ENCODE assay signal across 32 mouse cellular contexts in genomic region chr10:43916181-43916580, GRCm38 (mm10).
"Had no signal": no experiment of that assay in that cellular context is flagged by ENCODE, and none has a peak within 500 bp of the region (broad histone marks: within the 10 kb centered on the region; RNA-seq: fewer than 3 reads in every experiment).

No protein-coding gene starts in this region.

- ATAC-seq: liver, embryonic 12.5 days; liver, postnatal 0 days; lung, postnatal 0 days; midbrain, embryonic 13.5 days; midbrain, embryonic 15.5 days; midbrain, embryonic 16.5 days had no signal

- H3K4me2 ChIP-seq: limb, embryonic 12.5 days; limb, embryonic 13.5 days; limb, embryonic 15.5 days; liver, embryonic 11.5 days; liver, embryonic 12.5 days; liver, embryonic 13.5 days; liver, embryonic 15.5 days; lung, embryonic 14.5 days; lung, embryonic 15.5 days; midbrain, embryonic 11.5 days; midbrain, embryonic 12.5 days; midbrain, embryonic 13.5 days; midbrain, embryonic 15.5 days; neural tube, embryonic 12.5 days had no signal

- H3K27me3 ChIP-seq: limb, embryonic 12.5 days; limb, embryonic 13.5 days; limb, embryonic 15.5 days; liver, embryonic 12.5 days; liver, embryonic 13.5 days; liver, embryonic 15.5 days; lung, embryonic 15.5 days; megakaryocyte, embryonic 14.5 days; midbrain, embryonic 12.5 days; midbrain, embryonic 13.5 days; midbrain, embryonic 15.5 days; neural tube, embryonic 12.5 days had no signal

- DNase-seq: left cerebral cortex, postnatal 4 days; liver; liver, embryonic 13.5 days; liver, postnatal 0 days; lung, adult 18-20 months; lung, adult 2 months; lung, embryonic 14.5 days; lung, postnatal 10 days; lung, postnatal 14 days; lung, postnatal 36 days; lung, postnatal 4 days; midbrain, embryonic 14.5 days had no signal

- H3K27ac ChIP-seq: limb, embryonic 10.5 days; limb, embryonic 12.5 days; limb, embryonic 13.5 days; limb, embryonic 15.5 days; liver, embryonic 12.5 days; liver, embryonic 13.5 days; liver, embryonic 14.5 days; liver, embryonic 15.5 days; lung, embryonic 15.5 days; macrophage; midbrain, embryonic 10.5 days; midbrain, embryonic 12.5 days; midbrain, embryonic 13.5 days; midbrain, embryonic 15.5 days; neural tube, embryonic 12.5 days had no signal

- H3K4me1 ChIP-seq: limb, embryonic 12.5 days; limb, embryonic 13.5 days; limb, embryonic 15.5 days; midbrain, embryonic 10.5 days; midbrain, embryonic 12.5 days; midbrain, embryonic 15.5 days; neural tube, embryonic 12.5 days had no signal

- H3K9me3 ChIP-seq: limb, embryonic 10.5 days; limb, embryonic 12.5 days; limb, embryonic 13.5 days; limb, embryonic 15.5 days; liver, embryonic 12.5 days; liver, embryonic 13.5 days; liver, embryonic 15.5 days; lung, embryonic 15.5 days; megakaryocyte, embryonic 14.5 days; midbrain, embryonic 10.5 days; midbrain, embryonic 12.5 days; midbrain, embryonic 13.5 days; midbrain, embryonic 15.5 days; neural tube, embryonic 12.5 days had no signal

- H3K9ac ChIP-seq: limb, embryonic 12.5 days; limb, embryonic 13.5 days; limb, embryonic 15.5 days; liver, embryonic 12.5 days; liver, embryonic 13.5 days; liver, embryonic 14.5 days; liver, embryonic 15.5 days; liver, postnatal 0 days; lung, embryonic 14.5 days; lung, embryonic 15.5 days; midbrain, embryonic 12.5 days; midbrain, embryonic 13.5 days; midbrain, embryonic 15.5 days; neural tube, embryonic 12.5 days had no signal

- H3K36me3 ChIP-seq: limb, embryonic 15.5 days; lung, embryonic 15.5 days; midbrain, embryonic 12.5 days; midbrain, embryonic 15.5 days had no signal

- H3K4me3 ChIP-seq: limb, embryonic 10.5 days; limb, embryonic 12.5 days; limb, embryonic 13.5 days; limb, embryonic 15.5 days; liver, embryonic 12.5 days; liver, embryonic 13.5 days; liver, embryonic 15.5 days; lung, embryonic 15.5 days; megakaryocyte, embryonic 14.5 days; midbrain, embryonic 10.5 days; midbrain, embryonic 12.5 days; midbrain, embryonic 13.5 days; midbrain, embryonic 15.5 days; myocyte; neural tube, embryonic 12.5 days had no signal
